Mouse (Mus musculus) hindbrain, embryonic 11.5 days (tissue): ENCODE data around the gene Cdnf. TPM values are rescaled to one million over a fixed set of nuclear protein-coding genes. Genes with fewer than 3 reads are reported as not detected.

Source experiments
- ATAC-seq: fragments of 200-750 bp; cut with Nextera tagmentation; 2 replicates; pipeline ENCODE4 v1.8.0; 2017; ENCODE audit warnings: mild to moderate bottlenecking, moderate TSS enrichment, moderate library complexity; ENCODE audit not compliant: low FRiP score
- DNase-seq: peaks from one replicate; pipeline ENCODE4 v3.0.0-alpha.2; 2015; ENCODE audit warnings: low spot score
- H3K27ac ChIP-seq: fragments of 300-500 bp; sonication (generic); 2 replicates; pipeline ENCODE4 v1.5.1; 2014; ENCODE audit warnings: mild to moderate bottlenecking, low read depth, low read length
- H3K27me3 ChIP-seq: fragments of 300-500 bp; sonication (generic); 2 replicates; pipeline ENCODE4 v1.6.1; 2014; ENCODE audit warnings: mild to moderate bottlenecking, low read length, moderate library complexity, mixed read lengths; ENCODE audit not compliant: control insufficient read depth, insufficient read depth
- H3K36me3 ChIP-seq: fragments of 300-500 bp; sonication (generic); 2 replicates; pipeline ENCODE4 v1.6.1; 2014; ENCODE audit warnings: mild to moderate bottlenecking, low read length, moderate library complexity, mixed read lengths; ENCODE audit not compliant: control insufficient read depth, insufficient read depth
- H3K4me1 ChIP-seq: fragments of 300-500 bp; sonication (generic); replicated peaks from 2 replicates; pipeline ENCODE4 v1.6.1; 2014; ENCODE audit warnings: low read length, mixed read lengths; ENCODE audit not compliant: control insufficient read depth, insufficient read depth
- H3K4me2 ChIP-seq: fragments of 300-500 bp; sonication (generic); replicated peaks from 2 replicates; pipeline ENCODE4 v1.6.1; 2014; ENCODE audit warnings: mild to moderate bottlenecking, low read depth, low read length
- H3K4me3 ChIP-seq: fragments of 300-500 bp; sonication (generic); 2 replicates; pipeline ENCODE4 v1.5.1; 2014; ENCODE audit warnings: low read depth, low read length
- H3K9ac ChIP-seq: fragments of 300-500 bp; sonication (generic); 2 replicates; pipeline ENCODE4 v1.6.1; 2014; ENCODE audit warnings: low read depth, low read length
- H3K9me3 ChIP-seq: fragments of 300-500 bp; sonication (generic); 2 replicates; pipeline ENCODE4 v1.6.1; 2016; ENCODE audit warnings: low read length; ENCODE audit not compliant: control insufficient read depth
- WGBS: fragments of 180-500 bp; shearing (Covaris S2); extraction: QIAGEN DNeasy Blood & Tissue Kit; methylation state at CpG from one replicate; pipeline ENCODE4 v1.1.7; 2014; 5-methylcytosine and 5-hydroxymethylcytosine counted together
- polyA plus RNA-seq: library from polyadenylated mRNA; unstranded; fragments of >200 nt; fragmentation: Nextera tagmentation; extraction: Ambion mirVana; gene quantifications from 2 replicates; pipeline ENCODE4 v1.2.1, GENCODE M21; 2014

Cdnf gene
- polyA plus RNA-seq, 1 experiment from 2014 or later: 0.19 TPM

DNA sequence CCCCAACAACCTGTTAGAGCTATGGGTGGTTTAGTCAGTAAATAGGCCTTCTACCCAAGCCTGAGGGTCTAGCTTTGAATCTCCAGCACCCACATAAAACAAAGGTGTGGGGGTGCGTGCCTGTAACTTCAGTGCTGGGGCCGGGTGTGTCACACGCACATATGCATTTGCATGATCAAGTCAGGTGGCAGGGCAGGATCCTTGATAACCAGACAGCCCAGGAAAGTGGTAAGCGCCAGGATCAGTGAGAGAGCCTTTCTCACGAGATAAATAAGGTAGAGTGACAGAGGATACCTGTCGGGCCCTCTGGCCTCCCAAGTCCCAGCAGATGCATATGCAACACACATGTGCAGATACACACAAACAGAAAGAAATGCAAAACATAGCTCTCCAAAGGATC is 13.3 kb upstream of the Cdnf start:
- H3K27me3 ChIP-seq: no peaks in the 10 kb centered on the region
- H3K4me1 ChIP-seq: no peaks in the 10 kb centered on the region
- no peaks in the 10 kb centered on the region for H3K9me3 ChIP-seq
- WGBS: 90% methylated on average over 6 of the region's 6 CpGs
- no peak overlapping the region for H3K27ac ChIP-seq
- 0 out of 2 replicates have a peak, but pooled peaks cover 3% of the 10 kb centered on the region for H3K36me3 ChIP-seq
- DNase-seq: no peak
- no peak overlapping the region for H3K4me3 ChIP-seq
- H3K4me2 ChIP-seq: no peak overlapping the region
- ATAC-seq: no peak
- H3K9ac ChIP-seq: no peak overlapping the region

- no peak overlapping the region for H3K4me2 ChIP-seq
- no peaks in the 10 kb centered on the region for H3K4me1 ChIP-seq
- no peak overlapping the region for H3K4me3 ChIP-seq
- DNase-seq (no peak), ATAC-seq (no peak)
- H3K9ac ChIP-seq: no peak overlapping the region
- H3K27me3 ChIP-seq: no peaks in the 10 kb centered on the region
- no peak overlapping the region for H3K27ac ChIP-seq
- 98% methylated on average over 5 of the region's 5 CpGs for WGBS
- no peaks in the 10 kb centered on the region for H3K9me3 ChIP-seq
- H3K36me3 ChIP-seq: 0 out of 2 replicates have a peak, but pooled peaks cover 3% of the 10 kb centered on the region
These were observed 11.9 kb upstream of the Cdnf start for GRCm38 (mm10) chr2:3500886-3501285.

- H3K36me3 ChIP-seq: peaks cover 7% of the 10 kb centered on the region
- peak overlapping the region; percentile 70 for H3K27ac ChIP-seq
- no peaks in the 10 kb centered on the region for H3K4me1 ChIP-seq
- H3K9me3 ChIP-seq: no peaks in the 10 kb centered on the region
- no peak for ATAC-seq
- no peaks in the 10 kb centered on the region for H3K27me3 ChIP-seq
- under 1% methylated on average over 15 of the region's 15 CpGs for WGBS
- peak overlapping the region; percentile 83 for H3K4me3 ChIP-seq
- peak overlapping the region; percentile 80 for H3K4me2 ChIP-seq
- peak overlapping the region; percentile 84 for H3K9ac ChIP-seq
- peak; percentile 71 for DNase-seq
These were observed 754 bp upstream of the Cdnf start for GRCm38 (mm10) chr2:3512076-3512475.

- no peak for ATAC-seq
- no peak overlapping the region for H3K4me2 ChIP-seq
- WGBS: 84% methylated on average over 4 of the region's 4 CpGs
These were observed 9.7 kb downstream of the Cdnf start for GRCm38 (mm10) chr2:3522558-3522957.

GRCm38 (mm10) chr2:3526288-3526687 is 13.5 kb downstream of the Cdnf start:
- ATAC-seq (no peak), DNase-seq (no peak)
- Histone ChIP-seq H3K4me1 (no peaks in the 10 kb centered on the region), H3K36me3 (no peaks in the 10 kb centered on the region), H3K27me3 (no peaks in the 10 kb centered on the region), H3K27ac (no peak overlapping the region), H3K4me3 (no peak overlapping the region), H3K9ac (no peak overlapping the region), H3K4me2 (no peak overlapping the region), H3K9me3 (no peaks in the 10 kb centered on the region)
- 82% methylated on average over 6 of the region's 6 CpGs for WGBS

More at GRCm38 (mm10) chr2:3522558-3522957, 9.7 kb downstream of the Cdnf start:
- Histone ChIP-seq H3K9ac (no peak overlapping the region), H3K27me3 (no peaks in the 10 kb centered on the region), H3K9me3 (no peaks in the 10 kb centered on the region), H3K36me3 (no peaks in the 10 kb centered on the region), H3K27ac (no peak overlapping the region), H3K4me3 (no peak overlapping the region), H3K4me1 (no peaks in the 10 kb centered on the region)
- no peak for DNase-seq

- DNase-seq: no peak
- WGBS: 75% methylated on average over 9 of the region's 9 CpGs
These were observed 28.7 kb downstream of the Cdnf start for GRCm38 (mm10) chr2:3541307-3542079.

GRCm38 (mm10) chr2:3546055-3546454 is 33.2 kb downstream of the Cdnf start:
- no peaks in the 10 kb centered on the region for H3K9me3 ChIP-seq
- no peak overlapping the region for H3K27ac ChIP-seq
- H3K4me2 ChIP-seq: no peak overlapping the region
- H3K27me3 ChIP-seq: no peaks in the 10 kb centered on the region
- no peaks in the 10 kb centered on the region for H3K36me3 ChIP-seq
- no peak overlapping the region for H3K4me3 ChIP-seq
- no peak overlapping the region for H3K9ac ChIP-seq
- WGBS: 72% methylated on average over 2 of the region's 2 CpGs
- DNase-seq (no peak), ATAC-seq (no peak)
- H3K4me1 ChIP-seq: no peaks in the 10 kb centered on the region

More at GRCm38 (mm10) chr2:3541307-3542079, 28.7 kb downstream of the Cdnf start:
- no peak for ATAC-seq
- Histone ChIP-seq H3K4me2 (no peak overlapping the region), H3K27ac (no peak overlapping the region), H3K27me3 (no peaks in the 10 kb centered on the region), H3K4me3 (no peak overlapping the region), H3K9ac (no peak overlapping the region), H3K36me3 (no peaks in the 10 kb centered on the region), H3K4me1 (no peaks in the 10 kb centered on the region), H3K9me3 (no peaks in the 10 kb centered on the region)

DNA sequence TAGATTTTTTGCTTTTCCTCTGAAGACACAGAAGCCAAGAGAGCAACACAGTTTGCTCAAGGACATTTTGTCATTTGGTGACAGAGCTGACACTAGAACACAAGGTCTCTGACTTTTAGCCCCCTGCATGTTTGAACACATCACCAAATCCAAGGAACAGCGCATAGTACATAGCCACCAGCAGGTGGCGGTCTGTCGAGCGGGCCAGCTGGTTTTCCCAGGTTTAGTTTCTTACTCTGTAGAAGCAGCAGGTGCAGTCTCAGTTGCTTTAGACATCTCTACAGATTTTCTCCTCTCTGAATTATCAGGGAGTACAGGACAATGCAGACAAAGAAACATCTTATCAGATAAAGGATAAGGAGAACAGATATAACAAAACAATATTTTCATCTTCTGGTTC is 33.8 kb downstream of the Cdnf start:
- Histone ChIP-seq H3K27ac (no peak overlapping the region), H3K4me1 (no peaks in the 10 kb centered on the region), H3K9me3 (no peaks in the 10 kb centered on the region), H3K36me3 (no peaks in the 10 kb centered on the region), H3K4me3 (no peak overlapping the region), H3K4me2 (no peak overlapping the region), H3K9ac (no peak overlapping the region), H3K27me3 (no peaks in the 10 kb centered on the region)
- WGBS: 4% methylated on average over 4 of the region's 4 CpGs
- ATAC-seq (no peak), DNase-seq (peak; percentile 76)

GRCm38 (mm10) chr2:3570186-3570585 is 57.4 kb downstream of the Cdnf start, which contains the start of gene Fam107b:
Fam107b (plus strand) TSS chr2:3570488.
- H3K36me3 ChIP-seq: no peaks in the 10 kb centered on the region

More at GRCm38 (mm10) chr2:3570186-3570585, 57.4 kb downstream of the Cdnf start, which contains the start of gene Fam107b:
- Histone ChIP-seq H3K4me3 (no peak within 1 kb of the TSS), H3K27me3 (no peaks in the 10 kb centered on the region), H3K27ac (no peak within 1 kb of the TSS), H3K4me2 (no peak within 1 kb of the TSS), H3K9ac (no peak within 1 kb of the TSS), H3K9me3 (no peaks in the 10 kb centered on the region), H3K4me1 (no peaks in the 10 kb centered on the region)
- ATAC-seq (no peak), DNase-seq (no peak)
- 67% methylated on average over 12 of the region's 12 CpGs for WGBS
